Mouse (Mus musculus): ENCODE measurements around the gene Cdkn2b. TPM values are rescaled to one million over a fixed set of nuclear protein-coding genes. Genes with fewer than 3 reads are reported as not detected.
A peak's percentile ranks its signal among the peaks of the same experiment; 100 is the strongest.

Cdkn2b gene
- total RNA-seq (2021), result under 1 TPM; 0.74 to 0.92 TPM
- long read RNA-seq, experiment 1, partial matches to known transcripts, result 0 of 4 reads
- long read RNA-seq, experiment 1, other reads (novel, unspliced or antisense), result 0 of 4 reads
- long read RNA-seq, experiment 2, partial matches to known transcripts, result 0 of 2 reads
- long read RNA-seq, experiment 2, other reads (novel, unspliced or antisense), result 0 of 2 reads

- Histone ChIP-seq H3K4me3 (peak within 1 kb of the TSS; percentile 97), H3K27ac (peak within 1 kb of the TSS; percentile 91)
- peak; percentile 95 for DNase-seq
- peak; percentile 94 for TF ChIP-seq CTCF (IDR thresholded peaks at IDR 0.05)
- intact Hi-C loops (cut with DNase I), result no loop called here
Observed at GRCm38 (mm10) chr4:89310491-89311254, at the start of gene Cdkn2b. Cdkn2b (minus strand) TSS chr4:89311039.

DNA sequence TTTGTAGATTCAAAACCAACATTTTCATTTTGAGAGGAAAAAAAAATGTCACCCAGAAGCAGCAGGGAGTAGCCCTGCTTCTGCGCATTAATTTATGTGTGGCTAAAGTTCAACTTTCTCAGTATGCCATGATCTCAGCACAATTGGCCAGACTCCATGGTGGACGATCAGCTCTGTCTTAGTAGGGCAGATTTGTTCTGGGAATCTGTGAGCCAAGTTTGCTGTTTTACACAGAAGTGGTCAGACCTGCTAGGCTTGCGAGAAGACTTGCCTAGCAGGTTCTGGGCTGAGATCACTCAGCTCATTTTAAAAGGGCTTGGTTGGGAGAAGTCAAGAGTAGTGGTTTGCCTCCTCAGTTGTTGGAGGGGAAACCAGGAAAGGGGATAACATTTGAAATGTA is 49.5 kb upstream of the Cdkn2b start:
- no peak overlapping the region for H3K27ac ChIP-seq
- H3K4me3 ChIP-seq, result no peak overlapping the region
- intact Hi-C loops (cut with DNase I), result no loop called here
- no peak for TF ChIP-seq CTCF (IDR thresholded peaks at IDR 0.05)
- DNase-seq, result no peak

GRCm38 (mm10) chr4:89359506-89359905 is 48.7 kb upstream of the Cdkn2b start:
- no peak overlapping the region for H3K4me3 ChIP-seq
- H3K27ac ChIP-seq, result no peak overlapping the region
- no peak for DNase-seq
- no peak for TF ChIP-seq CTCF (IDR thresholded peaks at IDR 0.05)
- intact Hi-C loops (cut with DNase I), result no loop called here

DNA sequence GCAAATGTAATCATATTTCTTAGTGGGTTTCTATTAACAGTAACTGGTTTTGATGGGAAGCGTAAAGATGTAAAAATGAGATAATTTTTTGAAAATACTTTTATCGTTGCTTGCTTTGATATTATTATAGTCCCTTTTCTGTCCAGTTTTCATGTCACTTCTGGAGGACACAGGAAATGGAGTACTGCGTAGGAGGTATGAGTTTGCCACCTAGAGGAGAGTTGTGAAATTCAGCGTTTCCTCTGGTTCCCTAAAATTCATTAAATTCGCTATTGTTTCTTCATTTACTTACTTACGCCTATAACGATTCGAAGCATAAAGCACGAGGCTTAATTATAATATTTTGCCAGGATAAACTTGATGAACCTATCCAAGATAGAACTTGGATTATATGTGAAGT is 43.1 kb upstream of the Cdkn2b start:
- Histone ChIP-seq H3K4me3 (no peak overlapping the region), H3K27ac (no peak overlapping the region)
- DNase-seq, result no peak
- TF ChIP-seq CTCF (IDR thresholded peaks at IDR 0.05), result peak; percentile 44
- intact Hi-C loops (cut with DNase I), result no loop called here

- intact Hi-C loops (cut with DNase I), result no loop called here
- Histone ChIP-seq H3K4me3 (no peak overlapping the region), H3K27ac (no peak overlapping the region)
- no peak for DNase-seq
- no peak for TF ChIP-seq CTCF (IDR thresholded peaks at IDR 0.05)
Observed at GRCm38 (mm10) chr4:89353071-89353582, 42.3 kb upstream of the Cdkn2b start.

- no peak for DNase-seq
- no peak for TF ChIP-seq CTCF (IDR thresholded peaks at IDR 0.05)
- Histone ChIP-seq H3K27ac (no peak overlapping the region), H3K4me3 (no peak overlapping the region)
- intact Hi-C loops (cut with DNase I), result no loop called here
Observed at GRCm38 (mm10) chr4:89351474-89351873, 40.6 kb upstream of the Cdkn2b start.

DNA sequence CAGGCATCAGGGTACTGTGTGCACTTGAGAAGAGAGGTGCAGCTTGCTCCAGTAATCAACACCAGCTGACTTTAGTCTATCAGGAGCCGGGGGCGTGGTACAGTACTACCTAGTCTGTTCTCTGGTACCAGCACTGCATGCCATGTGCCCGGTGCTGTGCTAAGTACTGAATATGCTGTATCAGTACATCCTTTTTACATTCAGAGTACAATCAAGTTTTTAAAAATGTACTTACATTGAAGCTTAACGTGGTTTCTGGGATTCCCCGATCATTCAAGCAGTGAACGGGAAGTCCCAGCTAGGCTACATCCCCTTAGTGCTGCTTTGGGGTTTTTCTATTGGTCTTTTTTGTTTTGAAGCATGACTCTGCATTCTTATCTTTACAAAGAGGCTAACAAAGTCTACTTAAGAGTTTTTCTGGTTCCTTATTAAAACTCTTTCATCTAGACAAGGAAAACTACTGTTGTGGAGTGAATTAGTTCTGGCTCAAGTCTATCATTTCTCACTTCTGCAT is 40.2 kb upstream of the Cdkn2b start:
- intact Hi-C loops (cut with DNase I), result no loop called here
- no peak for DNase-seq
- Histone ChIP-seq H3K27ac (no peak overlapping the region), H3K4me3 (no peak overlapping the region)
- TF ChIP-seq CTCF (IDR thresholded peaks at IDR 0.05), result no peak

GRCm38 (mm10) chr4:89350391-89350790 is 39.6 kb upstream of the Cdkn2b start:
- intact Hi-C loops (cut with DNase I), result no loop called here

GRCm38 (mm10) chr4:89348842-89349241 is 38.0 kb upstream of the Cdkn2b start:
- H3K27ac ChIP-seq, result no peak overlapping the region
- no peak overlapping the region for H3K4me3 ChIP-seq
- intact Hi-C loops (cut with DNase I), result no loop called here
- TF ChIP-seq CTCF (IDR thresholded peaks at IDR 0.05), result no peak
- no peak for DNase-seq

More at GRCm38 (mm10) chr4:89350391-89350790, 39.6 kb upstream of the Cdkn2b start:
- H3K4me3 ChIP-seq, result no peak overlapping the region
- TF ChIP-seq CTCF (IDR thresholded peaks at IDR 0.05), result no peak
- no peak overlapping the region for H3K27ac ChIP-seq
- DNase-seq, result no peak

GRCm38 (mm10) chr4:89313461-89313860 is 2.6 kb upstream of the Cdkn2b start:
- no peak for TF ChIP-seq CTCF (IDR thresholded peaks at IDR 0.05)
- Histone ChIP-seq H3K27ac (no peak overlapping the region), H3K4me3 (no peak overlapping the region)
- intact Hi-C loops (cut with DNase I), result no loop called here
- DNase-seq, result no peak

DNA sequence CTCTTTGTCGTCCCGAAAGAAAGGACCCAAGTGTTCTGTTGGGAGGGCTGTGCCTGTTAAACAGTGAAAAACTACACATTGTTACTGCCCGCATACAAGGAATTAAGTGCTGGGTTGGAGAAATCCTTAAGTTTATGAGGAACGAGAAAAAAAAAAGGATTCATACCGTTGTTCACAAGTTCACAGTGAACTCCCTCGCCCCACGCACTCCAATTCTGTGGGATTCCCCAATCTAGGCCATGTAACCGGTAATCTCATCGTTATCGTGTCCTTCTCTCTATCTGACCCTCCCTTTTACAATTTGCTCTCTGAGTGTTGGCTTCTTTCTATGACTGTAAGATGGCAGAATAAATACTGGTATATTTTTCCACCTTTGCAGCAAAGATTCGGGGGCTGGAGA is 843 bp downstream of the Cdkn2b start:
- TF ChIP-seq CTCF (IDR thresholded peaks at IDR 0.05), result no peak
- Histone ChIP-seq H3K4me3 (peak overlapping the region; percentile 97), H3K27ac (peak overlapping the region; percentile 91)
- intact Hi-C loops (cut with DNase I), result no loop called here
- no peak for DNase-seq

GRCm38 (mm10) chr4:89308001-89308400 is 2.8 kb downstream of the Cdkn2b start:
- intact Hi-C loops (cut with DNase I), result no loop called here
- no peak for TF ChIP-seq CTCF (IDR thresholded peaks at IDR 0.05)
- Histone ChIP-seq H3K4me3 (no peak overlapping the region), H3K27ac (no peak overlapping the region)
- DNase-seq, result no peak

DNA sequence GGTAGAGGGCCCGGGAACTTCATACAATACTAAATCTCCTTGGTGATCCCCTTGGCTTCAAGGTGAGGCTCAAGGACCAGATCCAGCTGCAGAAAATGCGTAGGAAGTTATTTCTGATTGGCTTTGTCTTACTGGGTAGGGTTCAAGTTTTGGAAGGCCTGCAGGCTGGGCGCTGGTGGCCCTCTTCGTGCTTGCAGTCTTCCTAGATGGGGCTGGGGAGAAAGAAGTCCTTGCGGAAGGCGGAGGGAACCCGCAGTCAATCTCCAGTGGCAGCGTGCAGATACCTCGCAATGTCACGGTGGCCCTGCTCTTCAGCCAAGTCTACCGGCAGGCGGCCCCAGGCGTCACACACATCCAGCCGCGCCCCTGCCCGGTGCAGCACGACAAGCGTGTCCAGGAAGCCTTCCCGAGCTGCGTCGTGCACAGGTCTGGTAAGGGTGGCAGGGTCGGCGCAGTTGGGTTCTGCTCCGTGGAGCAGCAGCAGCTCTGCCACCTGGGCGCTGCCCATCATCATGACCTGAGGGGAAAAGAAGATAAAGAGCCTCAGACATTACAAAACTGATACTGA is 4.0 kb downstream of the Cdkn2b start:
- Histone ChIP-seq H3K4me3 (no peak overlapping the region), H3K27ac (no peak overlapping the region)
- no peak for TF ChIP-seq CTCF (IDR thresholded peaks at IDR 0.05)
- no peak for DNase-seq
- intact Hi-C loops (cut with DNase I), result no loop called here

Measured in gastrocnemius, adult 2 months (tissue).